Mouse (Mus musculus) stomach, postnatal 0 days (tissue): ENCODE data around the gene Tppp3. TPM values are rescaled to one million over a fixed set of nuclear protein-coding genes. Genes with fewer than 3 reads are reported as not detected.

ENCODE experiments used
- ATAC-seq: fragments of 200-750 bp; cut with Nextera tagmentation; 2 replicates; pipeline ENCODE4 v1.8.0; 2017; ENCODE audit not compliant: low FRiP score, low TSS enrichment
- DNase-seq: peaks from one replicate; pipeline ENCODE4 v3.0.0-alpha.2; 2016; ENCODE audit warnings: low spot score
- H3K27ac ChIP-seq: fragments of 300-500 bp; sonication (generic); replicated peaks from 2 replicates; pipeline ENCODE4 v1.5.1; 2014; ENCODE audit warnings: mild to moderate bottlenecking, control low read depth
- H3K27me3 ChIP-seq: fragments of 300-500 bp; sonication (generic); 2 replicates; pipeline ENCODE4 v1.6.1; 2014; ENCODE audit warnings: low read length; ENCODE audit not compliant: control insufficient read depth, insufficient read depth
- H3K36me3 ChIP-seq: fragments of 300-500 bp; sonication (generic); 2 replicates; pipeline ENCODE4 v1.6.1; 2014; ENCODE audit warnings: low read length, mixed read lengths; ENCODE audit not compliant: control insufficient read depth, insufficient read depth
- H3K4me1 ChIP-seq: fragments of 300-500 bp; sonication (generic); replicated peaks from 2 replicates; pipeline ENCODE4 v1.6.1; 2014; ENCODE audit warnings: antibody characterized with exemption; ENCODE audit not compliant: control insufficient read depth, insufficient read depth
- H3K4me2 ChIP-seq: fragments of 300-500 bp; sonication (generic); replicated peaks from 2 replicates; pipeline ENCODE4 v1.6.1; 2014; ENCODE audit warnings: low read depth, mild to moderate bottlenecking, control low read depth, moderate library complexity
- H3K4me3 ChIP-seq: fragments of 300-500 bp; sonication (generic); 2 replicates; pipeline ENCODE4 v1.5.1; 2014; ENCODE audit warnings: low read depth, low read length, control low read depth
- H3K9ac ChIP-seq: fragments of 300-500 bp; sonication (generic); 2 replicates; pipeline ENCODE4 v1.6.1; 2014; ENCODE audit warnings: mild to moderate bottlenecking, low read length, control low read depth, mixed read lengths
- H3K9me3 ChIP-seq: fragments of 300-500 bp; sonication (generic); 2 replicates; pipeline ENCODE4 v1.6.1; 2016; ENCODE audit warnings: low read length; ENCODE audit not compliant: control insufficient read depth
- CTCF ChIP-seq: IDR thresholded peaks from 2 replicates; pipeline ENCODE4 v1.5.1; 2016; ENCODE audit warnings: antibody characterized with exemption, low read depth, mild to moderate bottlenecking, moderate library complexity
- EP300 ChIP-seq: optimal IDR thresholded peaks from 2 replicates; pipeline ENCODE3; 2016; ENCODE audit warnings: antibody characterized with exemption
- WGBS: fragments of 180-500 bp; shearing (Covaris S2); extraction: QIAGEN DNeasy Blood & Tissue Kit; methylation state at CpG from one replicate; pipeline ENCODE4 v1.1.7; 2014; 5-methylcytosine and 5-hydroxymethylcytosine counted together
- polyA plus RNA-seq: library from polyadenylated mRNA; unstranded; fragments of >200 nt; fragmentation: Nextera tagmentation; extraction: Ambion mirVana; gene quantifications from 2 replicates; pipeline ENCODE4 v1.2.1, GENCODE M21; 2015

Gene Tppp3
- polyA plus RNA-seq, 1 experiment from 2014 or later: 99.8 TPM

DNA sequence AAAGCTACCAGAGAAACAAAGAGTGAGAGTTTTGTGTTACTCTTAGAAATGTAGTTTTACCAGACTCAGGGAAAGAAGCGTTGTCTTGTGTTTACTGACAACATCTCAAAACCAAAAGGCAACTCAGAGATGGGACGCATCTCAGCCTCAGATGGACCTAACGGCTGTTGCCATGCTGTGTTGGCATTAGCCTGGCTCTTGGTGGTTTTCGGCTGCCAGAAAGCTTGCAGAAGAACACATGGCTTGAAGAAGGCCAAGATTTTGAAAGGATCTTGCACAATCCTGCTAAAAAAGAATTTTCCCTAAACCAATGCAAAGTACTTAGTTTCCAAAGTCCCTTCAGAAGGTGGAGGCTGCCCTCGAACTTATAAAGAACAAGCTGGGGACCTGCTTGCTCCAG, 28.7 kb downstream of the Tppp3 start:
- TF ChIP-seq EP300 (no peak), CTCF (no peak)
- DNase-seq (no peak), ATAC-seq (no peak)
- no peak overlapping the region for H3K4me2 ChIP-seq
- no peak overlapping the region for H3K4me3 ChIP-seq
- H3K9ac ChIP-seq: no peak overlapping the region
- H3K9me3 ChIP-seq: no peaks in the 10 kb centered on the region
- H3K4me1 ChIP-seq: no peaks in the 10 kb centered on the region
- H3K27me3 ChIP-seq: 0 out of 2 replicates have a peak, but pooled peaks cover 2% of the 10 kb centered on the region
- 88% methylated on average over 5 of the region's 5 CpGs for WGBS
- no peaks in the 10 kb centered on the region for H3K36me3 ChIP-seq
- H3K27ac ChIP-seq: no peak overlapping the region

DNA sequence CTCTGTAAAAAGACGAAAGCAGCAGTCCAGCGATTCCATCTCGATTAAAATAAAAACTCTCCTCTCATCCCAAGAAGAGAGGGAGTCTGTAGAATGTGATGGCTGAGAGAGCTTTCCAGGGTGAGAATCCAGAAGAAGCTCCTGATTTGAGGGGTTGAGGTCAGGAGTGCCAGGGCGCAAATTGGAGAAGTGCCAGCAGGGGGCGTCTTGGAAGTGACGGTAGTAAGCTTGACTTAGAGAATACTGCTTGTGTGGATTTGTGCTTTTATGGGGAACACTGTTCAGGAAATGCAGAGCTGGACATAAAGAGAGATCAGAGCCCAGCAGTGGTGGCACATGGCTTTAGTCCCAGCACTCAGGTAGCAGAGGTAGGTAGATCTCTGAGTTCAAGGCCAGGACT, 29.9 kb downstream of the Tppp3 start:
- 11% methylated on average over 6 of the region's 6 CpGs for WGBS
- DNase-seq (peak; percentile 71), ATAC-seq (peak; percentile 40; the same call in 1 of the 2 replicates)
- H3K27me3 ChIP-seq: 0 out of 2 replicates have a peak, but pooled peaks cover 2% of the 10 kb centered on the region
- no peak overlapping the region for H3K4me2 ChIP-seq
- H3K4me3 ChIP-seq: no peak overlapping the region
- H3K36me3 ChIP-seq: no peaks in the 10 kb centered on the region
- no peak overlapping the region for H3K9ac ChIP-seq
- TF ChIP-seq EP300 (no peak), CTCF (peak; percentile 71)
- no peak overlapping the region for H3K27ac ChIP-seq
- H3K4me1 ChIP-seq: no peaks in the 10 kb centered on the region
- H3K9me3 ChIP-seq: no peaks in the 10 kb centered on the region

DNA sequence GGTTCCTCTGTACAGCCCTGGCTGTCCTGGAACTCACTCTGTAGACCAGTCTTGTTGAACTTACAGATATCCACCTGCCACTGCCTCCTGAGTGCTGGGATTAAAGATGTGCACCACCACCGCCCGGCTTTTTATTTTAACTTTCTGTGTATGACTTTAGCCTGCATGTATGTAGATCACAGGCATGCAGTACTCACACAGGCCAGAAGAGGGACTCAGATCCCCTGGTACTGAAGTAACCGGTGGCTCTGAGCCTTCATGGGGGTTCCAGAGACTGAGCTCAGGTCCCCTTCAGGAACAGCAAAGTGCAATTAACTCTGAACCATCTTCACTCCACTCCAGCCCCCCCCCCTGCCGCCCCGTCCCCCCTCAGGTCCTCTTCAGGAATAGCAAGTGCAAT, 32.5 kb downstream of the Tppp3 start:
- DNase-seq (peak; percentile 66), ATAC-seq (peak; percentile 60)
- no peak overlapping the region for H3K4me2 ChIP-seq
- H3K27me3 ChIP-seq: 0 out of 2 replicates have a peak, but pooled peaks cover 2% of the 10 kb centered on the region
- no peaks in the 10 kb centered on the region for H3K36me3 ChIP-seq
- no peak overlapping the region for H3K9ac ChIP-seq
- H3K27ac ChIP-seq: no peak overlapping the region
- no peaks in the 10 kb centered on the region for H3K9me3 ChIP-seq
- 47% methylated on average over 5 of the region's 5 CpGs for WGBS
- no peaks in the 10 kb centered on the region for H3K4me1 ChIP-seq
- no peak for TF ChIP-seq EP300
- peak; percentile 67 for TF ChIP-seq CTCF
- no peak overlapping the region for H3K4me3 ChIP-seq

DNA sequence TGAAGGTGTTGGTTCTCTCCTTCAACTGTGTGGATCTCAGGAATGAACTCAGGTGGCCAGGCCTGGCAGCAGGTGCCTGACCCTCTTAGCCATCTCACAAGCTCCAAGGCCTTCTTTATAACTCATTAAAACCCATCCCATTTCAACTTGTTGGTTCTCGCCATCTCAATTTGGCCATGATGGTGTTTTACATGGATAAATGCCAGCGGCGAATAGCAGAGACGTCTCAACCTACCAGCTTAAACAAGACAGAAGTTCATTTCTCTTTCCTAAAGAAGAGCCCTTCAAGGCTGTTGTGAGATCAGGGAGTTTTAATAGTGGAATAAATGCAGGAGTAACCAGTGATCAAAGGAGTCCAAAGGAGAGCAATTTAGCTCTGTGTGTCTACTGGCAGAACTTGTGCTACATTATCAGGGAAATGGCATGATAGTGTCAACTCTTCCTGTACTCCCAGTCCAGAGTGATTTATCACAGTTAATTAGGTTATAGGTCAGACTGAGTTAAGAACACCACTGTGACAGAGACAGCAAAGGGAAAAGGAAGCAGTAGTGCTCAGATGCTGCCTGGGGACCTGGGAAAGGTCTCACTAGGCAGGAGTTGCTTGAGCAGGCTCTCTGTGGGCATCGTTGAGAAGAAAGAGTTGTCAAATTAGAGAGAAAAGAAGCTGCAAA, 34.1 kb downstream of the Tppp3 start:
- DNase-seq: no peak
- Histone ChIP-seq H3K36me3 (no peaks in the 10 kb centered on the region), H3K4me3 (no peak overlapping the region), H3K9ac (no peak overlapping the region), H3K27ac (no peak overlapping the region), H3K27me3 (0 out of 2 replicates have a peak, but pooled peaks cover 2% of the 10 kb centered on the region), H3K4me1 (no peaks in the 10 kb centered on the region), H3K9me3 (no peaks in the 10 kb centered on the region), H3K4me2 (no peak overlapping the region)
- 83% methylated on average over 5 of the region's 5 CpGs for WGBS
- no peak for TF ChIP-seq EP300
- no peak for TF ChIP-seq CTCF
- ATAC-seq: no peak

DNA sequence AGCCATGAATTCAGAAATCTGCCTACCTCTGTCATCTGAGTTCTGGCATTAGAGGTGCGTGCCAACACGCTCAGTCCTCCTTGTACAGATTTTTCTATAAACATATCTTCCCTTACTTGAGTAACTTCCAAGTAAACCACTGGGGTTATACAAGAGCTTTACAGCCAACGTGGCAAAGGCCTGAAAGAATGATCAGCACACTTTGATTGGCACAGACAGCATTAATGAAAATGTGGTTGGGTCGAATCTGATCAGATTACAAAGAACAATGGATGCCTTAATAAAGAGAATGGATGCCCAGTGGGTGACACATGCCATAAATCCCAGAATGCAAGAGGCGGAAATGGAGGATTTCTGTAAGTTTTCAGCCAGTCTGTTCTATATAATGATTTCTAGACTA, 35.1 kb downstream of the Tppp3 start:
- DNase-seq: no peak
- H3K27ac ChIP-seq: no peak overlapping the region
- WGBS: 63% methylated on average over 5 of the region's 5 CpGs
- H3K4me3 ChIP-seq: no peak overlapping the region
- 0 out of 2 replicates have a peak, but pooled peaks cover 2% of the 10 kb centered on the region for H3K27me3 ChIP-seq
- no peak for TF ChIP-seq CTCF
- no peak for TF ChIP-seq EP300
- ATAC-seq: no peak
- H3K4me2 ChIP-seq: no peak overlapping the region
- H3K9me3 ChIP-seq: no peaks in the 10 kb centered on the region
- no peak overlapping the region for H3K9ac ChIP-seq
- H3K4me1 ChIP-seq: no peaks in the 10 kb centered on the region
- H3K36me3 ChIP-seq: no peaks in the 10 kb centered on the region

DNA sequence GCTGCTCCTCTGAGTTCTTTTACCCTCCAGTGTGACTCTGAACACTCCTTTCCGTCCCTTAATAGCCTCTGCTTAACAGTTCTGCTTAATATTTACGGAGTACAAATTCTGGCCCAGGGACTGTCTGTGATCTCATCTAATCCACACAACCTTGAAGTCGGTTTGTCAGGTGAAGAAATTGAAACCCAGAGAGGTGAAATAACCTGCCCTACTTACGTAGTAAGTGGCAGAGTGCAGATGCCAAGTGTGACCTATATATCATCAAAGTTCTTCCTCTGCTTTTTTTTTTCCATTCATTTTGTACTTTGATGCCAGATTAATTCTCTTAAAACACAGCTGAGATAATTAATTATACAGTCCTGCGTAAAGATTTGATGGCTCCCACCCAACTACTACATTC, 37.2 kb downstream of the Tppp3 start:
- TF ChIP-seq EP300: no peak
- TF ChIP-seq CTCF: no peak
- H3K27me3 ChIP-seq: no peaks in the 10 kb centered on the region
- H3K27ac ChIP-seq: no peak overlapping the region
- WGBS: 32% methylated on average over 5 of the region's 5 CpGs
- no peak for DNase-seq
- no peak overlapping the region for H3K9ac ChIP-seq
- H3K9me3 ChIP-seq: no peaks in the 10 kb centered on the region
- ATAC-seq: no peak
- no peak overlapping the region for H3K4me3 ChIP-seq
- no peaks in the 10 kb centered on the region for H3K36me3 ChIP-seq
- H3K4me2 ChIP-seq: no peak overlapping the region
- H3K4me1 ChIP-seq: no peaks in the 10 kb centered on the region
